Comparison of ENCODE assay signal across 42 mouse cellular contexts in genomic region chr7:142181021-142181420, GRCm38 (mm10). TPM values are rescaled to one million over a fixed set of nuclear protein-coding genes. Genes with fewer than 3 reads are reported as not detected.
"Had no signal": no experiment of that assay in that cellular context is flagged by ENCODE, and none has a peak within 500 bp of the region (broad histone marks: within the 10 kb centered on the region; RNA-seq: fewer than 3 reads in every experiment).

No protein-coding gene starts in this region.

- H3K4me2 ChIP-seq: heart, embryonic 11.5 days; heart, embryonic 13.5 days; heart, embryonic 15.5 days; hindbrain, embryonic 13.5 days; kidney, embryonic 15.5 days; limb, embryonic 13.5 days; limb, embryonic 15.5 days; liver, embryonic 12.5 days had no signal

- H3K9ac ChIP-seq: heart, embryonic 13.5 days; heart, embryonic 15.5 days; hindbrain, embryonic 13.5 days; kidney, embryonic 15.5 days; limb, embryonic 13.5 days; limb, embryonic 15.5 days; liver, embryonic 12.5 days; liver, embryonic 14.5 days had no signal

- H3K27me3 ChIP-seq: heart, embryonic 13.5 days; heart, embryonic 15.5 days; hindbrain, embryonic 13.5 days; kidney, embryonic 15.5 days; limb, embryonic 15.5 days; liver, embryonic 12.5 days had no signal

- H3K4me3 ChIP-seq: heart, adult 2 months; heart, embryonic 13.5 days; heart, embryonic 15.5 days; hindbrain, embryonic 13.5 days; kidney, embryonic 15.5 days; left cerebral cortex, adult 2 months; limb, embryonic 13.5 days; limb, embryonic 15.5 days; liver, embryonic 12.5 days had no signal

- H3K27ac ChIP-seq: heart, adult 2 months; heart, embryonic 13.5 days; heart, embryonic 15.5 days; hindbrain, embryonic 13.5 days; kidney, embryonic 15.5 days; kidney, postnatal 0 days; left cerebral cortex, adult 2 months; limb, embryonic 13.5 days; limb, embryonic 15.5 days; liver, embryonic 12.5 days; liver, embryonic 14.5 days had no signal

- ATAC-seq: hindbrain, embryonic 16.5 days; intestine, embryonic 16.5 days; liver, embryonic 12.5 days had no signal

- DNase-seq: gastrocnemius, postnatal 14 days; gastrocnemius, postnatal 36 days; heart, adult 11 months; heart, adult 2 months; heart, postnatal 14 days; heart, postnatal 36 days; kidney, adult 11 months; kidney, adult 2 months; kidney, adult 9 months; kidney, postnatal 14 days; kidney, postnatal 36 days; layer of hippocampus, adult 9-11 months; layer of hippocampus, postnatal 36 days had no signal

- H3K4me1 ChIP-seq: heart, embryonic 13.5 days; heart, embryonic 15.5 days; hindbrain, embryonic 13.5 days; kidney, embryonic 15.5 days; limb, embryonic 13.5 days; limb, embryonic 15.5 days; liver, embryonic 12.5 days had no signal

- H3K36me3 ChIP-seq: heart, embryonic 13.5 days; heart, embryonic 15.5 days; hindbrain, embryonic 13.5 days; kidney, embryonic 15.5 days; limb, embryonic 13.5 days; limb, embryonic 15.5 days; liver, embryonic 12.5 days had no signal

- H3K9me3 ChIP-seq: heart, embryonic 13.5 days; heart, embryonic 15.5 days; hindbrain, embryonic 13.5 days; kidney, embryonic 15.5 days; limb, embryonic 13.5 days; limb, embryonic 15.5 days; liver, embryonic 12.5 days had no signal

RNA-seq across cellular contexts. Expression of gene Krtap5-2, which starts 5.2 kb away (rescaled TPM):
- total RNA-seq: gastrocnemius, adult 18-20 months; gastrocnemius, adult 8-10 months; gastrocnemius, postnatal 14 days; gastrocnemius, postnatal 36 days; heart, adult 2 months; heart, postnatal 14 days; heart, postnatal 36 days; hematopoietic stem cell, adult 5-6 weeks; layer of hippocampus, adult 18-20 months; layer of hippocampus, adult 8-10 months; layer of hippocampus, postnatal 14 days; layer of hippocampus, postnatal 36 days; left cerebral cortex, adult 2 months; left cerebral cortex, postnatal 14 days; left cerebral cortex, postnatal 36 days; liver, adult 2 months had no signal
- polyA plus RNA-seq: gonadal fat pad, adult 2 months; heart, adult 2 months; heart, embryonic 11.5 days; heart, embryonic 13.5 days; heart, embryonic 15.5 days; heart, postnatal 0 days; hindbrain, embryonic 11.5 days; hindbrain, embryonic 13.5 days; hindbrain, embryonic 16.5 days; intestine, embryonic 14.5 days; intestine, embryonic 16.5 days; kidney, adult 2 months; kidney, embryonic 15.5 days; kidney, postnatal 0 days; large intestine, adult 2 months; limb, embryonic 11.5 days; limb, embryonic 13.5 days; limb, embryonic 15.5 days; liver, adult 2 months; liver, embryonic 12.5 days; liver, embryonic 14.5 days; liver, embryonic 16.5 days had no signal

RNA-seq across cellular contexts. Expression of gene Gm10153, which starts 9.2 kb away (rescaled TPM):
- total RNA-seq: gastrocnemius, adult 18-20 months; gastrocnemius, adult 8-10 months; gastrocnemius, postnatal 14 days; gastrocnemius, postnatal 36 days; heart, adult 2 months; heart, postnatal 14 days; heart, postnatal 36 days; hematopoietic stem cell, adult 5-6 weeks; layer of hippocampus, adult 18-20 months; layer of hippocampus, adult 8-10 months; layer of hippocampus, postnatal 14 days; layer of hippocampus, postnatal 36 days; left cerebral cortex, adult 2 months; left cerebral cortex, postnatal 14 days; left cerebral cortex, postnatal 36 days; liver, adult 2 months had no signal
- polyA plus RNA-seq: gonadal fat pad, adult 2 months; heart, adult 2 months; heart, embryonic 11.5 days; heart, embryonic 13.5 days; heart, embryonic 15.5 days; heart, postnatal 0 days; hindbrain, embryonic 11.5 days; hindbrain, embryonic 13.5 days; hindbrain, embryonic 16.5 days; intestine, embryonic 14.5 days; intestine, embryonic 16.5 days; kidney, adult 2 months; kidney, embryonic 15.5 days; kidney, postnatal 0 days; large intestine, adult 2 months; limb, embryonic 11.5 days; limb, embryonic 13.5 days; limb, embryonic 15.5 days; liver, adult 2 months; liver, embryonic 12.5 days; liver, embryonic 14.5 days; liver, embryonic 16.5 days had no signal

RNA-seq across cellular contexts. Expression of gene Gm4553, which starts 15.5 kb away (rescaled TPM):
- total RNA-seq: gastrocnemius, adult 18-20 months; gastrocnemius, adult 8-10 months; gastrocnemius, postnatal 14 days; gastrocnemius, postnatal 36 days; heart, adult 2 months; heart, postnatal 14 days; heart, postnatal 36 days; hematopoietic stem cell, adult 5-6 weeks; layer of hippocampus, adult 18-20 months; layer of hippocampus, adult 8-10 months; layer of hippocampus, postnatal 14 days; layer of hippocampus, postnatal 36 days; left cerebral cortex, adult 2 months; left cerebral cortex, postnatal 14 days; left cerebral cortex, postnatal 36 days; liver, adult 2 months had no signal
- polyA plus RNA-seq: gonadal fat pad, adult 2 months; heart, adult 2 months; heart, embryonic 11.5 days; heart, embryonic 13.5 days; heart, embryonic 15.5 days; heart, postnatal 0 days; hindbrain, embryonic 11.5 days; hindbrain, embryonic 13.5 days; hindbrain, embryonic 16.5 days; intestine, embryonic 14.5 days; intestine, embryonic 16.5 days; kidney, adult 2 months; kidney, embryonic 15.5 days; kidney, postnatal 0 days; large intestine, adult 2 months; limb, embryonic 11.5 days; limb, embryonic 13.5 days; limb, embryonic 15.5 days; liver, adult 2 months; liver, embryonic 12.5 days; liver, embryonic 14.5 days; liver, embryonic 16.5 days had no signal

RNA-seq across cellular contexts. Expression of gene Krtap5-3, which starts 20.1 kb away (rescaled TPM):
- total RNA-seq: gastrocnemius, adult 18-20 months; gastrocnemius, adult 8-10 months; gastrocnemius, postnatal 14 days; gastrocnemius, postnatal 36 days; heart, adult 2 months; heart, postnatal 14 days; heart, postnatal 36 days; hematopoietic stem cell, adult 5-6 weeks; layer of hippocampus, adult 18-20 months; layer of hippocampus, adult 8-10 months; layer of hippocampus, postnatal 14 days; layer of hippocampus, postnatal 36 days; left cerebral cortex, adult 2 months; left cerebral cortex, postnatal 14 days; left cerebral cortex, postnatal 36 days; liver, adult 2 months had no signal
- polyA plus RNA-seq: gonadal fat pad, adult 2 months; heart, adult 2 months; heart, embryonic 11.5 days; heart, embryonic 13.5 days; heart, embryonic 15.5 days; heart, postnatal 0 days; hindbrain, embryonic 11.5 days; hindbrain, embryonic 13.5 days; hindbrain, embryonic 16.5 days; intestine, embryonic 14.5 days; intestine, embryonic 16.5 days; kidney, adult 2 months; kidney, embryonic 15.5 days; kidney, postnatal 0 days; limb, embryonic 11.5 days; limb, embryonic 13.5 days; limb, embryonic 15.5 days; liver, adult 2 months; liver, embryonic 12.5 days; liver, embryonic 14.5 days; liver, embryonic 16.5 days had no signal

RNA-seq across cellular contexts. Expression of gene Gm29735, which starts 24.1 kb away (rescaled TPM):
- total RNA-seq: gastrocnemius, adult 18-20 months; gastrocnemius, adult 8-10 months; gastrocnemius, postnatal 14 days; gastrocnemius, postnatal 36 days; heart, adult 2 months; heart, postnatal 14 days; heart, postnatal 36 days; hematopoietic stem cell, adult 5-6 weeks; layer of hippocampus, adult 18-20 months; layer of hippocampus, adult 8-10 months; layer of hippocampus, postnatal 14 days; layer of hippocampus, postnatal 36 days; left cerebral cortex, adult 2 months; left cerebral cortex, postnatal 14 days; left cerebral cortex, postnatal 36 days; liver, adult 2 months had no signal
- polyA plus RNA-seq: gonadal fat pad, adult 2 months; heart, adult 2 months; heart, embryonic 11.5 days; heart, embryonic 13.5 days; heart, embryonic 15.5 days; heart, postnatal 0 days; hindbrain, embryonic 11.5 days; hindbrain, embryonic 13.5 days; hindbrain, embryonic 16.5 days; intestine, embryonic 14.5 days; intestine, embryonic 16.5 days; kidney, adult 2 months; kidney, embryonic 15.5 days; kidney, postnatal 0 days; large intestine, adult 2 months; limb, embryonic 11.5 days; limb, embryonic 13.5 days; limb, embryonic 15.5 days; liver, adult 2 months; liver, embryonic 12.5 days; liver, embryonic 14.5 days; liver, embryonic 16.5 days had no signal
